Mouse (Mus musculus) urinary bladder, adult 18-20 months (tissue): ENCODE data around the gene Pum3.
A peak's percentile ranks its signal among the peaks of the same experiment; 100 is the strongest.

ENCODE experiments used
- DNase-seq, 2 experiments: peaks; one replicate each; pipeline ENCODE4 v3.0.0; 2022; ENCODE audit warnings: low spot score in 2 of 2, mixed read lengths in 2 of 2

The Pum3 gene

GRCm38 (mm10) chr19:27429745-27430251, at the start of gene Pum3:
Pum3 (minus strand) TSS chr19:27429825.
- peak; percentile 92 to 97 for DNase-seq

- DNase-seq, result no peak
These were observed 37.1 kb upstream of the Pum3 start for GRCm38 (mm10) chr19:27466691-27467090.

- DNase-seq, result no peak
These were observed 33.0 kb upstream of the Pum3 start for GRCm38 (mm10) chr19:27462656-27463055.

- peak in 1 of 2 experiments; percentile 35 for DNase-seq
These were observed 20.8 kb upstream of the Pum3 start for GRCm38 (mm10) chr19:27450458-27450857.

GRCm38 (mm10) chr19:27447515-27447914, 17.9 kb upstream of the Pum3 start:
- DNase-seq, result no peak

GRCm38 (mm10) chr19:27441106-27441505, 11.5 kb upstream of the Pum3 start:
- no peak for DNase-seq

- no peak for DNase-seq
These were observed 8.5 kb upstream of the Pum3 start for GRCm38 (mm10) chr19:27437982-27438652.

- DNase-seq, result peak in 1 of 2 experiments; percentile 12
These were observed 781 bp upstream of the Pum3 start for GRCm38 (mm10) chr19:27430406-27430805.

GRCm38 (mm10) chr19:27429281-27429680, 344 bp downstream of the Pum3 start:
- no peak for DNase-seq

GRCm38 (mm10) chr19:27427865-27428264, 1.8 kb downstream of the Pum3 start:
- DNase-seq, result no peak

GRCm38 (mm10) chr19:27426451-27426850, 3.2 kb downstream of the Pum3 start:
- no peak for DNase-seq

GRCm38 (mm10) chr19:27425656-27426055, 4.0 kb downstream of the Pum3 start:
- DNase-seq, result peak; percentile 10 to 34

- DNase-seq, result no peak
These were observed 12.2 kb downstream of the Pum3 start for GRCm38 (mm10) chr19:27417375-27417774.

GRCm38 (mm10) chr19:27416569-27416968, 13.1 kb downstream of the Pum3 start:
- DNase-seq, result peak; percentile 29 to 58

- DNase-seq, result no peak
These were observed 18.3 kb downstream of the Pum3 start for GRCm38 (mm10) chr19:27411340-27411739.

- no peak for DNase-seq
These were observed 18.9 kb downstream of the Pum3 start for GRCm38 (mm10) chr19:27410751-27411150.

GRCm38 (mm10) chr19:27409782-27410181, 19.8 kb downstream of the Pum3 start:
- no peak for DNase-seq

- DNase-seq, result no peak
These were observed 20.4 kb downstream of the Pum3 start for GRCm38 (mm10) chr19:27409196-27409595.

- DNase-seq, result no peak
These were observed 31.8 kb downstream of the Pum3 start for GRCm38 (mm10) chr19:27397797-27398196.

GRCm38 (mm10) chr19:27397223-27397622, 32.4 kb downstream of the Pum3 start:
- no peak for DNase-seq

GRCm38 (mm10) chr19:27396719-27397118, 32.9 kb downstream of the Pum3 start:
- no peak for DNase-seq

GRCm38 (mm10) chr19:27395936-27396335, 33.7 kb downstream of the Pum3 start:
- DNase-seq, result no peak

- DNase-seq, result no peak
These were observed 34.1 kb downstream of the Pum3 start for GRCm38 (mm10) chr19:27395481-27395880.
